Mouse (Mus musculus) R1 (cell line): ENCODE results near the gene Prkce.

Experiments used
- DNase-seq: peaks from one replicate; pipeline ENCODE4 v3.0.0-alpha.2; 2018; ENCODE audit warnings: low read depth, low spot score

Prkce gene

GRCm38 (mm10) chr17:86175516-86175915 is 7.9 kb downstream of the Prkce start:
- DNase-seq: no peak

GRCm38 (mm10) chr17:86176722-86177121 is 9.1 kb downstream of the Prkce start:
- no peak for DNase-seq

GRCm38 (mm10) chr17:86183788-86184187 is 16.2 kb downstream of the Prkce start:
- DNase-seq: no peak

GRCm38 (mm10) chr17:86184552-86185209 is 17.1 kb downstream of the Prkce start:
- no peak for DNase-seq

GRCm38 (mm10) chr17:86185584-86185983 is 18.0 kb downstream of the Prkce start:
- DNase-seq: no peak

DNA sequence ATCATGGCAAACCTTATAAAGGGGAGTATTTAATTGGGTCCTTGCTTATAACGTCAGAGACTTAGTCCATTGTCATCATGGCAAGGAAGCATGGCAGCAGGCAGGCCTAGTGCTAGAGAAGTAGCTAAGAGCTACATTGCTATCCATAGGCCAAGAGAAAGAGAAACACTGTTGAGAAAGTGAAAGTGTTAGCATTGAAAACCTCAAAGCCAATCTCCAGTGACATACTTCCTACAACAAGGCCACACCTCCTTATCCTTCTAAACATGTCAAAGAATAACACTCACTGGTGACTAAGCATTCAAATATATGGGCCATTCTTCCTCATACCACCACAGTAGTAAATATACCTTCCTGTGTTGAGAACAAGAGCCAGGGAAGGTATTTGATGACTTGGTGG is 20.2 kb downstream of the Prkce start:
- DNase-seq: no peak

- no peak for DNase-seq
Measured at GRCm38 (mm10) chr17:86193979-86194378, 26.4 kb downstream of the Prkce start.

DNA sequence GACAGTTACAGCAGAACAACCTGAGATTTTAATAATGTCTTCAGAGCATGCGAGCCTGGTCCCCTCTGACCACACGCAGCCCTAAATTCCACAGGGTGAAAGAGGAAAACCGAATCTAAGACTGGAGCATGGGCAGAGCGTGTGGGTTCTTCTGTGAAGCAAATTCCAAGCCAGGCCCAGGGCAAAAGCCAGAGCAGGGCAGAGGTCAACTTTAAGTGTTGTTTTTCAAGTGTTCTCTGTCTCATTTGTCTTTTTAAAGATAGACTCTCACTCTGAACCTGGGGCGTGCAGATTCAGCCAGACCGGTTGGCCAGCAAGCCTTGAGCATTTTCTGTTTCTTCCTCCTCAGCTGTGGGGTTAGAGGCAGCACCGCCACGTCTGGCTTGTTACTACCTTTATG is 27.3 kb downstream of the Prkce start:
- DNase-seq: no peak

DNA sequence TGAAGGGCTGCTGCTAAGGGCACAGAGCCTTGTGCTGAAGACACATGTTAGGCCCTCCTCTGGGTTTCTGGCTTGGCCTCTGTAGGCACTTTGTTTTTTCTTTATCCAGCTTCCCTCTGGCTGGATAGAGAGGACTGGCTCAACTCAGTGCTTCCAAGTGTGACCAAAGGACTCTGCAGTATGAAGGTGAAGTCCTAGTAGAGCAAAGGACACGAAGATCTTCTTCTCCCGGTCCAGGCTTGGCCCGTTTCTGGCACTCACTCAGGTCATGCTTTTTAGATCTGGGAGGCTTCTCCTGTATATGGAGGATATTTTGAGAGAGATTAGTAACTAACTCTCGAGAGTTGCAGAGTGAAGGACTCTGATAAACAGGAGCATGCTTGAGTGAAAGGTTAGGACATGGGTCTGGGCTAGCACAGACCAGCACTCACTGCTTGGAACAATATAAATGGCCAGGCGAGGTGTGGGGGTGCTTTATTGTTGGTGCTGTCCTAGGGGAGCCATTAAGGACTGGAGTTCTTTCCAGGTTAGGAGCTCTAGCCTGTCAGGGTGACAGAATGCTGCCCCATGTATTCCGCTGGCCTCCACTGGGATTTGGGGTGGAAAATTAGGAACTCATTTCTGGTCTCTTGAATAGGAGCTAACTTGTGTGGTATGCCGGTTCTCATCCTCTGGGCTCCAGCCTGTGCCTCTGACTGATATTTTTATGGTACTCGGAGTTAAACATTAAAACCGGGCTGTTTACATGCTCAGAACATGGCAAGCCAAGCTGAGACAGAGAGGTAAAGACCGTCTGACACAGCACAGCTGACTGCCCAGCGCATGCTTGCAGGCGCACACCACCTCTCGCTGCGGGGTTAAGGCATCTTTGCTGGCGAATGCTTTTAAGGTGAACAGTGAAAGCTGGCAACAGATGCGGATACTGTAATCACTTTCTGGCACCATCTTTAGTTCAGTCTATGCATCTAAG is 31.2 kb downstream of the Prkce start:
- no peak for DNase-seq

DNA sequence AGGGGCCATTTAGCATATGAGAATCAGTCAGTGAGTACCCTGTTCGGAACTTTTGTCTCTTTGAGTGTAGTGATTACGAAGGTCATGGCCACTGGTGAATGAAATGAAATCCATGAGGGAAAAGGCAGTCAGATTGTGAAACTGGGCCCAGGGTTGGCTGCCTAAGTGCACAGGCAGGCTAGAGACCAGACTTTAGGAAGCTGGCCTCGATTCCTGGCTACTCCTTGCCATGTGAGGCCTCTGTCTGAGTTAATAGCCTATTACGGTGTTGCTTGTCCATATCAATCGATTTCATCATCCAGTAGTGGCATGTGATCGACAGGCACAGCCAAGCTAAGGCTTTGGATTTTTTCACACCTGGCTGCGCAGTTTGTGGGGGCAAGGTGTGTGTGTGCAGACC is 34.4 kb downstream of the Prkce start:
- no peak for DNase-seq

DNA sequence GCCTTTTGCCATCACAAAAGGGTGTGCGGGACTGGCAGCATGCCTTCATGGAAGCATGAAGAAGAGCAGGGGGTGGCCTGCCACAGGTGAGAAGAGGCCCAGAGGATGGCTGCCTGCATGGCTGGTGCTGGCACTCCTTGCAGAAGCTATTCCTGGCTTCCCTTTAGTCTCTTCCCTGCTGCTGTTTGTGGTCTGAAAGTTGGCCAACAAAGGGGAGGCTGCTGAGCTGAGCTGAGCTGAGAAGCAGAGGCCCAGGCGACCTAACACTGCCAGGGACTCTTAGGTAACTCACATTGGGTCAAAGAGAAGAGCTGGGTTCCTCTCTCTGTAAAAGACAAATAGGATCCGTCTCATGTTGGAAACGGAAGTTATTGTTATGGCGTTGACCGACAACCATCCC is 35.4 kb downstream of the Prkce start:
- no peak for DNase-seq

DNA sequence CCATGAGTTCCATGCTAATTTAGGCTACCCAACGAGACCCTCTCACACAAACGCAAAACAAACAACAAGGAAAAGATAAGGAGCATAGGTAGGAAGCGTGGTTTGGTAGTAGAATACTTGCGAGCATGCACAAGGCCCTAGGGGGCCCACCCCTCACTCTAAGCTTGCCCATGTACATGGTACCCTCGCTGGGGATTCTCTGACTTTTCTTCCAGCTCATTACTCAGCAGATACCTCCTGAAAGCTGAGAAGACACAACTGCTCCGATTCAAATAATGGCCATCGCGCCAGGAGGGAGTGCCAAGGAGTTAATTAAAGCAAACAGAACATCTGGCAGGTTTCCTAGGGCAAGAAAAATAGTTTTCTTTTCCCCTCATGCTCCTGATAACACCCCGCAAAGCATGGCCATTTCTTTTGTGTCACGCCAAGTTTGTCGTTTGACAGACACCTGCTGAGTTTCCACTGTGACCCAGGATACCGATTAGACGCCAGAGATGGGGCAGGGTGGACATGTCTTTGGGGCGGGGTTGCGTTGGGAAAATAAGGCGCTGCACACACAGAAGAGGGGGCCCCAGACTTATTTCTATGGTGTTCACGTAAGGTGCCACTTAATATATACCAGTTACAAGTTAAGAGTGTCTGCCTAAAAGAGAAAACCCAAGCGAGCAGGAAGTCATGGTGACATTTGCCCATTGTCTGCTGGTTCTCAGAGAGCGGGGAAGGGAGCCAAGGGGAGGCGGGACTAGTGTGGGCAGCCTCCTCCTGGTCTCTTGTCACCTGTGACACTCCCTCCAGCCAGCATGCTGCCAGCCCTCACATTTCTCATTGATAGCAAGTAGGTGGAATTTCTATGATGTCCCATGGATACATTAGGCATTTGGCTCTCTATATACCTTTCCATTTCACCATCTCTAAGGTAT is 36.2 kb downstream of the Prkce start:
- DNase-seq: no peak

- no peak for DNase-seq
Measured at GRCm38 (mm10) chr17:86206289-86206688, 38.7 kb downstream of the Prkce start.

DNA sequence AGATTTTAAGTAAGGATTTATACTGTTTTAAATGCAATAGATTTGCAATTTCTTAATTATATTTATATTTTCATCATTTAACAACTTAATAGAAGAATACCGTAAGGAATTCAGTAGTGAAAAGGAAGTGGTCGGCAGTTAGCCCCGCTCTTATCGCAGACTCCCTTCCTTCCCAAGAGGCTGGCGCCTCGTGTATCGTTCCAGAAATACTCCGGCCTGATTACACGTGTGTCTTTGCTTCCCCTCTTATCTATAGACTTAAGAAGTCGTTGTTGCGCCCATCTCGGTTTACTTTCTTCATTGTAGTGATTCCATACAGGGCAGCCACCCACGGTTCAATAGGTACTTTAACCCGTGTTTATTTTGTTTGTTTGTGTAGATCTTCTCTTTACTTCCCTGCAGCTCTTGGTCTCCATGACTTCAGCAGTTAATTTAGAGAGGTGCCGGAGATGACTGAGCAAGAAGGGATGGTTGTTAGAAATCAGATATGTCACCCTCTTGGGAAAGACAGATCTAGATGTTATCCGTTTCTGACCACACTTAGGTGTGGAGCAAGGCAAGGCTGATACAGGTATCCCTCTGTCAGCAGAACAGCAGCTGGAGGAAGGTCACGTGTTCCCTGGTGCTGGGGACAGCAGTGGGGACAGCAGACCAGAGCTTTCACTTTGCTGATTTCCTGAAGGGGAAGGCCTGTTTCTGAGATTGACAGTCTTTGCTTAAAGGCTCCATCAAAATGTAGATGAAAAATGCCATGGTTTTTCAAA is 40.7 kb downstream of the Prkce start:
- DNase-seq: no peak

- DNase-seq: no peak
Measured at GRCm38 (mm10) chr17:86208821-86209186, 41.2 kb downstream of the Prkce start.

- no peak for DNase-seq
Measured at GRCm38 (mm10) chr17:86209680-86210251, 42.2 kb downstream of the Prkce start.

DNA sequence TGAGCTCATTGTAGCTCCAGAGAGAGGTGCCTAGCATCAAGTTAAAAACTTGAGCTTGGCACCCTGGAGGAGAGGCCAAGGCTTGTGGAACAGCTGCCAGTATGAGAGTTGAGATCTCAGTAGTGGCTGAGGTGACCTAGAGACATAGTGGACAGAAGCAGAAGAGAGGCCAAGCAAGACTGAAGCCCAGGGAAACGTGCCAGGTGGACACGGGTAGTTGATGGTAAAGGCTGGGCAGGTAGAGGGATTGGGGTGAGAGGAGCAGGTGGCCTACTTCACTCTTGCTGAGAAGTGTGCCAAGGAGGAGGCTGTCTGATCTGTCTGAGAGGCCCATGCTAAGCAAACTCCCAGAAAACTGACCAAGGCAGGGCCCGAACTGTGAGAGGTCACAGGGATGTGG is 44.6 kb downstream of the Prkce start:
- no peak for DNase-seq

GRCm38 (mm10) chr17:86214285-86214684 is 46.7 kb downstream of the Prkce start:
- peak; percentile 49 for DNase-seq

DNA sequence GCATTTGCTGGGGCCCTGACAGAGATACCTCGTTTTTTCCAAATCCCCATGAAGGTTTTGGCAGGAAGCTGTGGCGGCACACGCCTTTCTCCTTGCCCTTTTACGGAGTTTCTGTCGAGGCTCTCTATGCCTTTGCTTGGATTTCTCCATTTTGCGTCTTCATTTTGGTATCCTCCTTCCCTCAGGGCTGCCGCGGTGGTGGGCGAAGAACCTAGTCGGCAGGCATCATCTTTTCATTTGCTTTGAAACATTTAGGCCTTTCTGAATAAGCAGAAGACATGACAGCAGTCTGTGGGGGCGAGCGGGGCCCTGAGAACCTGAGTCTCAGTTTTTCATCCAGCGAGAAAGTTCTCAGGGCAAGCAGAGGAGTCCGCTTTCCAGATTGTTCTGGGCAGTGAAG is 47.2 kb downstream of the Prkce start:
- DNase-seq: peak; percentile 9

- peak; percentile 48 for DNase-seq
Measured at GRCm38 (mm10) chr17:86215771-86216170, 48.2 kb downstream of the Prkce start.

DNA sequence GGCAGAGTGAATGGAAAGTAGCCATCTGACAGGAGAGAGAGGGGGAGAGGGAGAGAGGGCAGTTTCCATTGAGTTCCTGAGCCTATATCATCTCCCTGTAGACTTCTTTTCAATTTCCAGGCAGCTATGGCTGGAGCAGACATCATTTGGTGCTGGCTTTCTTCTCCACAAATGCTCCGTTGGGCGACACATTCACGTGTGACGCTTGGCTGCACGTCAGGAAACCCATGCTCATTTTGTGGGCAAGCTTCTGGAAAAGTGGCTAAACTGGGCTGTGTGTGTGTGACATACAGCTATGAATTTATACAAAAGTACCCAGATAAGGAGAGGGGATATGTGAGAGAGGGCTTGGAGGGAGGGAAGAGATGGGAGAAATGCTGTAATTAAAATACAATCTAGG is 49.9 kb downstream of the Prkce start:
- no peak for DNase-seq
